Mouse (Mus musculus) G1E (cell line): ENCODE data around the gene Prss40.

ENCODE experiments used
- CTCF ChIP-seq: IDR thresholded peaks from 2 replicates; pipeline ENCODE4 v1.5.1; 2012; ENCODE audit warnings: low read depth, low read length, inconsistent platforms, mixed read lengths
- GATA1 ChIP-seq: IDR thresholded peaks from 2 replicates; pipeline ENCODE4 v1.6.1; 2012; ENCODE audit warnings: borderline replicate concordance, low read length, inconsistent platforms, mixed read lengths
- GATA2 ChIP-seq: IDR thresholded peaks from 2 replicates; pipeline ENCODE4 v1.6.1; 2012; ENCODE audit warnings: low read depth, low read length, inconsistent platforms, borderline replicate concordance
- POLR2AphosphoS5 ChIP-seq: IDR thresholded peaks from 2 replicates; pipeline ENCODE4 v1.6.1; 2012; ENCODE audit warnings: low read depth, low read length, inconsistent platforms; ENCODE audit not compliant: insufficient replicate concordance
- TAL1 ChIP-seq: conservative IDR thresholded peaks from 2 replicates; pipeline ENCODE4 v1.6.1; 2012; ENCODE audit warnings: low read depth, low read length, inconsistent platforms, mixed read lengths

GRCm38 (mm10) chr1:34564383-34565045 is 3.8 kb upstream of the Prss40 start:
- TF ChIP-seq CTCF = no peak
- no peak for TF ChIP-seq TAL1
- no peak for TF ChIP-seq POLR2AphosphoS5
- TF ChIP-seq GATA1 = no peak
- no peak for TF ChIP-seq GATA2
